Mouse (Mus musculus) megakaryocyte progenitor cell, adult 5-6 weeks (primary cell): ENCODE data around the gene Lrr1. TPM values are rescaled to one million over a fixed set of nuclear protein-coding genes. Genes with fewer than 3 reads are reported as not detected.

Experiments
- ATAC-seq: replicated peaks from 2 replicates; pipeline ENCODE4 v1.8.0; 2016; ENCODE audit warnings: mild to moderate bottlenecking, moderate TSS enrichment, inconsistent platforms; ENCODE audit not compliant: poor library complexity
- total RNA-seq, 2 experiments: library from RNA; stranded (forward) in 1 of 2; stranded (reverse) in 1 of 2; fragments of 157-497, 149-512 nt in 1 of 2; fragments of 200-1000 nt in 1 of 2; gene quantifications; 2 replicates each; pipeline versions ENCODE4 v1.2.3 to v1.2.4; 2015 to 2017

The Lrr1 gene
- total RNA-seq (2015) (32.3 and 40.5 TPM in 2 replicates), total RNA-seq (2017) (11.6 and 17.9 TPM in 2 replicates)

- peak; percentile 90 for ATAC-seq
These were observed at the start of gene Lrr1 for GRCm38 (mm10) chr12:69168461-69169106. Gene Lrr1 (plus strand): TSS chr12:69168814.

GRCm38 (mm10) chr12:69119908-69120307, 48.7 kb upstream of the Lrr1 start:
- no peak for ATAC-seq

- 0 out of 2 replicates have a peak, but pooled peaks have one; percentile 52 for ATAC-seq
These were observed 45.8 kb upstream of the Lrr1 start for GRCm38 (mm10) chr12:69122801-69123200.

GRCm38 (mm10) chr12:69125066-69125465, 43.5 kb upstream of the Lrr1 start:
- no peak for ATAC-seq

GRCm38 (mm10) chr12:69127170-69127569, 41.4 kb upstream of the Lrr1 start:
- ATAC-seq, result peak; percentile 69

- no peak for ATAC-seq
These were observed 41.0 kb upstream of the Lrr1 start for GRCm38 (mm10) chr12:69127626-69128025.

GRCm38 (mm10) chr12:69129634-69130310, 38.8 kb upstream of the Lrr1 start:
- ATAC-seq, result peak; percentile 42

- peak; percentile 15; the same call in 1 of the 2 replicates for ATAC-seq
These were observed 38.1 kb upstream of the Lrr1 start for GRCm38 (mm10) chr12:69130486-69130885.

GRCm38 (mm10) chr12:69131267-69131666, 37.3 kb upstream of the Lrr1 start:
- peak; percentile 48 for ATAC-seq

- ATAC-seq, result peak; percentile 78
These were observed 36.6 kb upstream of the Lrr1 start for GRCm38 (mm10) chr12:69131981-69132380.

GRCm38 (mm10) chr12:69139201-69139600, 29.4 kb upstream of the Lrr1 start:
- ATAC-seq, result no peak

- no peak for ATAC-seq
These were observed 28.8 kb upstream of the Lrr1 start for GRCm38 (mm10) chr12:69139841-69140240.

GRCm38 (mm10) chr12:69143460-69143859, 25.2 kb upstream of the Lrr1 start:
- ATAC-seq, result no peak

GRCm38 (mm10) chr12:69147166-69147735, 21.4 kb upstream of the Lrr1 start:
- ATAC-seq, result no peak

GRCm38 (mm10) chr12:69150049-69150448, 18.6 kb upstream of the Lrr1 start:
- ATAC-seq, result no peak

GRCm38 (mm10) chr12:69155923-69156322, 12.7 kb upstream of the Lrr1 start:
- ATAC-seq, result no peak

GRCm38 (mm10) chr12:69156436-69156835, 12.2 kb upstream of the Lrr1 start:
- no peak for ATAC-seq

- ATAC-seq, result no peak
These were observed 11.5 kb upstream of the Lrr1 start for GRCm38 (mm10) chr12:69157107-69157506.

GRCm38 (mm10) chr12:69158366-69158764, 10.2 kb upstream of the Lrr1 start:
- ATAC-seq, result peak; percentile 3; the same call in 1 of the 2 replicates

- ATAC-seq, result peak; percentile 88
These were observed 9.6 kb upstream of the Lrr1 start, which contains the start of gene Rps29 for GRCm38 (mm10) chr12:69158765-69159577. Gene Rps29 (minus strand): TSS chr12:69159186.

GRCm38 (mm10) chr12:69159578-69159940, 9.1 kb upstream of the Lrr1 start:
- ATAC-seq, result peak; percentile 61
